ENCODE assay signal across 22 mouse cellular contexts in genomic region chr10:70689346-70689745, GRCm38 (mm10). TPM values are rescaled to one million over a fixed set of nuclear protein-coding genes. Genes with fewer than 3 reads are reported as not detected.
DNase-seq lines count a peak whose midpoint lies in the region; ATAC-seq and TF ChIP-seq lines count a peak whose summit lies in the region.
"Had no signal": no experiment of that assay in that cellular context is flagged by ENCODE, and none has a peak within 500 bp of the region (broad histone marks: within the 10 kb centered on the region; RNA-seq: fewer than 3 reads in every experiment).

No protein-coding gene starts in this region.

- H3K36me3 ChIP-seq in midbrain, embryonic 11.5 days (ENCODE audit: control insufficient read depth, insufficient read depth, low read length): no peaks in the 10 kb centered on the region
- no peaks in the 10 kb centered on the region for H3K36me3 ChIP-seq in midbrain, embryonic 16.5 days (ENCODE audit: control insufficient read depth, insufficient read depth, low read length)
- H3K36me3 ChIP-seq: embryonic facial prominence, embryonic 10.5 days; embryonic facial prominence, embryonic 12.5 days; forebrain, embryonic 15.5 days; G1E had no signal

- H3K27ac ChIP-seq in gastrocnemius, adult 2 months: 0 out of 2 replicates have a peak overlapping the region, but pooled peaks have one; percentile 9
- peak overlapping the region; percentile 10; the same call in 1 of the 2 replicates for H3K27ac ChIP-seq in layer of hippocampus, adult 2 months
- H3K27ac ChIP-seq in midbrain, embryonic 11.5 days (ENCODE audit: low read depth, low read length): no peak overlapping the region
- H3K27ac ChIP-seq in midbrain, embryonic 16.5 days (ENCODE audit: low read length): no peak overlapping the region
- H3K27ac ChIP-seq: embryonic facial prominence, embryonic 10.5 days; embryonic facial prominence, embryonic 12.5 days; forebrain, embryonic 13.5 days; forebrain, embryonic 15.5 days had no signal

- H3K4me1 ChIP-seq in midbrain, embryonic 11.5 days (ENCODE audit: control insufficient read depth, insufficient read depth, low read length): peaks cover 4% of the 10 kb centered on the region; the same call in 1 of the 2 replicates
- H3K4me1 ChIP-seq in midbrain, embryonic 16.5 days (ENCODE audit: control insufficient read depth, insufficient read depth, low read length): no peaks in the 10 kb centered on the region; the same call in 1 of the 2 replicates

- ATAC-seq in midbrain, embryonic 11.5 days (ENCODE audit: low FRiP score): no peak
- no peak for ATAC-seq in midbrain, embryonic 16.5 days
- ATAC-seq: activated CD4-positive, CD25-positive, alpha-beta regulatory T cell, adult 4 months; CD4-positive, CD25-positive, alpha-beta regulatory T cell, adult 4 months; forebrain, embryonic 13.5 days; forebrain, embryonic 15.5 days; Patski had no signal

- H3K9me3 ChIP-seq in midbrain, embryonic 11.5 days (ENCODE audit: control insufficient read depth, low read length): no peaks in the 10 kb centered on the region
- H3K9me3 ChIP-seq in midbrain, embryonic 16.5 days (replicated peaks; ENCODE audit: control insufficient read depth, low read length, poor library complexity, severe bottlenecking): no peaks in the 10 kb centered on the region
- H3K9me3 ChIP-seq: embryonic facial prominence, embryonic 10.5 days; embryonic facial prominence, embryonic 12.5 days; forebrain, embryonic 13.5 days; forebrain, embryonic 15.5 days had no signal

- H3K4me2 ChIP-seq in midbrain, embryonic 11.5 days: no peak overlapping the region
- no peak overlapping the region for H3K4me2 ChIP-seq in midbrain, embryonic 16.5 days (ENCODE audit: low read length)
- H3K4me2 ChIP-seq: embryonic facial prominence, embryonic 12.5 days; forebrain, embryonic 13.5 days; forebrain, embryonic 15.5 days had no signal

- intact Hi-C loops in gastrocnemius, adult 2 months (cut with DNase I): no loop called here

- no peak overlapping the region for H3K4me3 ChIP-seq in gastrocnemius, adult 2 months
- no peak overlapping the region for H3K4me3 ChIP-seq in layer of hippocampus, adult 2 months
- no peak overlapping the region for H3K4me3 ChIP-seq in midbrain, embryonic 11.5 days (ENCODE audit: low read depth, low read length)
- H3K4me3 ChIP-seq in midbrain, embryonic 16.5 days (ENCODE audit: low read depth, low read length): no peak overlapping the region
- H3K4me3 ChIP-seq: embryonic facial prominence, embryonic 10.5 days; embryonic facial prominence, embryonic 12.5 days; forebrain, embryonic 13.5 days; forebrain, embryonic 15.5 days had no signal

- DNase-seq in gastrocnemius, adult 2 months: no peak
- no peak for DNase-seq in gastrocnemius, adult 8-10 months (ENCODE audit: low spot score in 2 of 2)
- no peak for DNase-seq in layer of hippocampus, adult 2 months (ENCODE audit: low spot score in 2 of 2)
- no peak for DNase-seq in layer of hippocampus, postnatal 25 days (ENCODE audit: extremely low spot score in 1 of 2, low spot score in 1 of 2)
- peak; percentile 53 for DNase-seq in midbrain, embryonic 11.5 days (ENCODE audit: low spot score, missing footprints)
- DNase-seq: adrenal gland, adult 8-10 months; adrenal gland, postnatal 14 days; B cell, adult 2 months; cerebellum, adult 11-12 months; cerebellum, adult 2 months; cerebellum, adult 9-10 months; cerebellum, postnatal 25 days had no signal

- no peak for TF ChIP-seq CTCF in gastrocnemius, adult 2 months (IDR thresholded peaks at IDR 0.05)
- TF ChIP-seq CTCF in layer of hippocampus, adult 2 months (conservative IDR thresholded peaks at IDR 0.05): no peak

- WGBS in midbrain, embryonic 11.5 days: 85% methylated on average over 6 of the region's 6 CpGs
- 95% methylated on average over 6 of the region's 6 CpGs for WGBS in midbrain, embryonic 16.5 days

- no peaks in the 10 kb centered on the region for H3K27me3 ChIP-seq in midbrain, embryonic 11.5 days (ENCODE audit: control insufficient read depth, insufficient read depth, low read length)
- no peaks in the 10 kb centered on the region for H3K27me3 ChIP-seq in midbrain, embryonic 16.5 days (ENCODE audit: control insufficient read depth, insufficient read depth, low read depth, low read length)
- H3K27me3 ChIP-seq: CH12.LX; embryonic facial prominence, embryonic 12.5 days; forebrain, embryonic 13.5 days; forebrain, embryonic 15.5 days; Patski had no signal

- H3K9ac ChIP-seq in midbrain, embryonic 11.5 days (ENCODE audit: low read length): no peak overlapping the region
- H3K9ac ChIP-seq in midbrain, embryonic 16.5 days (ENCODE audit: low read depth, low read length): no peak overlapping the region
- H3K9ac ChIP-seq: embryonic facial prominence, embryonic 12.5 days; forebrain, embryonic 13.5 days; forebrain, embryonic 15.5 days had no signal

RNA-seq across cellular contexts. Expression of gene Phyhipl, which starts 33.6 kb away (rescaled TPM):
- not detected for total RNA-seq in gastrocnemius, adult 2 months (2021)
- total RNA-seq in gastrocnemius, adult 8-10 months (2022): not detected
- 100 to 1,000 TPM; 185 to 189 TPM for total RNA-seq in layer of hippocampus, adult 2 months (2021)
- total RNA-seq in layer of hippocampus, postnatal 25 days (2021): 100 to 1,000 TPM; 209 to 212 TPM
- polyA plus RNA-seq in midbrain, embryonic 11.5 days (2014; fragmentation: Nextera tagmentation; extraction: Ambion mirVana): 34.0 and 36.5 TPM in 2 replicates
- 292 and 327 TPM in 2 replicates for polyA plus RNA-seq in midbrain, embryonic 16.5 days (2015; fragmentation: Nextera tagmentation; extraction: Ambion mirVana)
- total RNA-seq: CH12.LX had no signal
- polyA plus RNA-seq: activated CD4-positive, CD25-positive, alpha-beta regulatory T cell, adult 4 months; CD4-positive, CD25-positive, alpha-beta regulatory T cell, adult 4 months; G1E had no signal

Comparison
In these comparisons a context has a peak if more than half of its experiments do, and no peak if none do; other contexts are left out.
1. H3K27ac ChIP-seq: peak in gastrocnemius, adult 2 months (single experiment) and layer of hippocampus, adult 2 months (single experiment); none in midbrain, embryonic 11.5 days (single experiment) and midbrain, embryonic 16.5 days (single experiment).
2. RNA of gene Phyhipl, which starts 33.6 kb away (total RNA-seq): 209 to 212 TPM in layer of hippocampus, postnatal 25 days and 185 to 189 TPM in layer of hippocampus, adult 2 months; not detected in gastrocnemius, adult 2 months and not detected in gastrocnemius, adult 8-10 months; every median in the first group is over 100 times any median in the second.